Mouse (Mus musculus): ENCODE data around the gene Pgpep1. TPM values are rescaled to one million over a fixed set of nuclear protein-coding genes. Genes with fewer than 3 reads are reported as not detected.

Gene Pgpep1
- polyA plus RNA-seq, 1 experiment, result 21.1 TPM

GRCm38 (mm10) chr8:70700555-70700922 is 40.4 kb upstream of the Pgpep1 start:
- peak overlapping the region; percentile 99 for H3K27ac ChIP-seq (ENCODE audit: control insufficient read depth, insufficient read depth, low read depth, low read length, poor library complexity)

GRCm38 (mm10) chr8:70699834-70700554 is 39.8 kb upstream of the Pgpep1 start:
- TF ChIP-seq CTCF (IDR thresholded peaks at IDR 0.05; ENCODE audit: control insufficient read depth, insufficient read depth, low read length), result peak; percentile 19; the same call in 1 of the 2 replicates
- TF ChIP-seq POLR2A (IDR thresholded peaks at IDR 0.05; ENCODE audit: borderline replicate concordance, control insufficient read depth, low read depth, low read length), result peak; percentile 93
- peak overlapping the region; percentile 99 for H3K27ac ChIP-seq (ENCODE audit: control insufficient read depth, insufficient read depth, low read depth, low read length, poor library complexity)
- whole genome bisulfite sequencing, result under 1% methylated on average over 59 of the region's 59 CpGs
- peak overlapping the region; percentile 92 for H3K4me3 ChIP-seq (replicated peaks; ENCODE audit: control insufficient read depth, low read depth, low read length)
- H3K4me1 ChIP-seq (ENCODE audit: control insufficient read depth, insufficient read depth, low read length), result peaks cover 5% of the 10 kb centered on the region; the same call in 1 of the 2 replicates

More at GRCm38 (mm10) chr8:70700555-70700922, 40.4 kb upstream of the Pgpep1 start:
- TF ChIP-seq POLR2A (IDR thresholded peaks at IDR 0.05; ENCODE audit: borderline replicate concordance, control insufficient read depth, low read depth, low read length) (peak; percentile 79), CTCF (IDR thresholded peaks at IDR 0.05; ENCODE audit: control insufficient read depth, insufficient read depth, low read length) (peak; percentile 89)
- H3K4me1 ChIP-seq (ENCODE audit: control insufficient read depth, insufficient read depth, low read length), result peaks cover 5% of the 10 kb centered on the region; the same call in 1 of the 2 replicates
- WGBS, result under 1% methylated on average over 20 of the region's 20 CpGs
- peak overlapping the region; percentile 66 for H3K4me3 ChIP-seq (replicated peaks; ENCODE audit: control insufficient read depth, low read depth, low read length)

- TF ChIP-seq POLR2A (IDR thresholded peaks at IDR 0.05; ENCODE audit: borderline replicate concordance, control insufficient read depth, low read depth, low read length) (no peak), CTCF (IDR thresholded peaks at IDR 0.05; ENCODE audit: control insufficient read depth, insufficient read depth, low read length) (no peak)
- Histone ChIP-seq H3K4me1 (ENCODE audit: control insufficient read depth, insufficient read depth, low read length) (peaks cover 5% of the 10 kb centered on the region; the same call in 1 of the 2 replicates), H3K4me3 (replicated peaks; ENCODE audit: control insufficient read depth, low read depth, low read length) (peak overlapping the region; percentile 92), H3K27ac (ENCODE audit: control insufficient read depth, insufficient read depth, low read depth, low read length, poor library complexity) (peak overlapping the region; percentile 99)
- WGBS, result under 1% methylated on average over 89 of the region's 89 CpGs
Measured at GRCm38 (mm10) chr8:70699116-70699833, 39.1 kb upstream of the Pgpep1 start.

GRCm38 (mm10) chr8:70698310-70699109 is 38.3 kb upstream of the Pgpep1 start, which contains the start of gene Jund:
Gene Jund (plus strand): TSS chr8:70698949.
- Histone ChIP-seq H3K4me1 (ENCODE audit: control insufficient read depth, insufficient read depth, low read length) (peaks cover 6% of the 10 kb centered on the region), H3K27ac (ENCODE audit: control insufficient read depth, insufficient read depth, low read depth, low read length, poor library complexity) (peak within 1 kb of the TSS; percentile 99), H3K4me3 (replicated peaks; ENCODE audit: control insufficient read depth, low read depth, low read length) (peak within 1 kb of the TSS; percentile 92)
- 1% methylated on average over 69 of the region's 69 CpGs for WGBS
- TF ChIP-seq CTCF (IDR thresholded peaks at IDR 0.05; ENCODE audit: control insufficient read depth, insufficient read depth, low read length) (no peak), POLR2A (IDR thresholded peaks at IDR 0.05; ENCODE audit: borderline replicate concordance, control insufficient read depth, low read depth, low read length) (peak; percentile 98)

- Histone ChIP-seq H3K4me3 (replicated peaks; ENCODE audit: control insufficient read depth, low read depth, low read length) (peak overlapping the region; percentile 11), H3K27ac (ENCODE audit: control insufficient read depth, insufficient read depth, low read depth, low read length, poor library complexity) (peak overlapping the region; percentile 99), H3K4me1 (ENCODE audit: control insufficient read depth, insufficient read depth, low read length) (peaks cover 8% of the 10 kb centered on the region)
- 67% methylated on average over 12 of the region's 12 CpGs for WGBS
- TF ChIP-seq POLR2A (IDR thresholded peaks at IDR 0.05; ENCODE audit: borderline replicate concordance, control insufficient read depth, low read depth, low read length), result no peak
- TF ChIP-seq CTCF (IDR thresholded peaks at IDR 0.05; ENCODE audit: control insufficient read depth, insufficient read depth, low read length), result no peak
Measured at GRCm38 (mm10) chr8:70697366-70698250, 37.4 kb upstream of the Pgpep1 start.

GRCm38 (mm10) chr8:70696946-70697345 is 36.8 kb upstream of the Pgpep1 start:
- 66% methylated on average over 4 of the region's 4 CpGs for WGBS
- H3K4me1 ChIP-seq (ENCODE audit: control insufficient read depth, insufficient read depth, low read length), result peaks cover 8% of the 10 kb centered on the region

More at GRCm38 (mm10) chr8:70696946-70697345, 36.8 kb upstream of the Pgpep1 start:
- Histone ChIP-seq H3K27ac (ENCODE audit: control insufficient read depth, insufficient read depth, low read depth, low read length, poor library complexity) (no peak overlapping the region), H3K4me3 (replicated peaks; ENCODE audit: control insufficient read depth, low read depth, low read length) (no peak overlapping the region)
- TF ChIP-seq POLR2A (IDR thresholded peaks at IDR 0.05; ENCODE audit: borderline replicate concordance, control insufficient read depth, low read depth, low read length) (no peak), CTCF (IDR thresholded peaks at IDR 0.05; ENCODE audit: control insufficient read depth, insufficient read depth, low read length) (no peak)

Measured in bone marrow, adult 2 months (tissue).